Mouse (Mus musculus): ENCODE measurements around the gene Tubb2a. TPM values are rescaled to one million over a fixed set of nuclear protein-coding genes. Genes with fewer than 3 reads are reported as not detected.
"Not testable (repeated sequence)": the region's sequence is repeated elsewhere in the genome, so short reads cannot be mapped to it uniquely, and the experiment has no call there.

Gene Tubb2a
- total and polyA plus RNA-seq, 3 experiments, result 17.6 to 43.0 (median 26.1) TPM

- no peak for TF ChIP-seq MAX (IDR thresholded peaks at IDR 0.05; ENCODE audit: low read length)
- TF ChIP-seq MYC (IDR thresholded peaks at IDR 0.05; ENCODE audit: low read depth, low read length), result no peak
- TF ChIP-seq MAZ (IDR thresholded peaks at IDR 0.05; ENCODE audit: low read depth, low read length), result no peak
- TF ChIP-seq RCOR1 (conservative IDR thresholded peaks at IDR 0.05; ENCODE audit: low read depth, low read length), result no peak
- no peak for TF ChIP-seq CHD1 (IDR thresholded peaks at IDR 0.05; ENCODE audit: low read depth, low read length)
- no peak for TF ChIP-seq POLR2A (IDR thresholded peaks at IDR 0.05; ENCODE audit: low read depth, low read length)
- TF ChIP-seq ZNF384 (IDR thresholded peaks at IDR 0.05; ENCODE audit: low read depth, low read length), result no peak
- TF ChIP-seq ZKSCAN1 (IDR thresholded peaks at IDR 0.05; ENCODE audit: borderline replicate concordance, low read depth, low read length), result no peak
- no peak for TF ChIP-seq IRF4 (IDR thresholded peaks at IDR 0.05; ENCODE audit: low read depth, low read length)
- Histone ChIP-seq H3K27me3 (replicated peaks) (no peaks in the 10 kb centered on the region), H3K9ac (ENCODE audit: insufficient read depth, low read depth) (no peak overlapping the region), H3K79me2 (replicated peaks; ENCODE audit: control insufficient read depth, extremely low read depth, insufficient read depth, poor library complexity, severe bottlenecking) (no peaks in the 10 kb centered on the region), H3K36me3 (replicated peaks in 1 of 2; ENCODE audit: control insufficient read depth in 1 of 2, insufficient read depth in 1 of 2, low read length in 1 of 2) (no peaks in the 10 kb centered on the region), H3K4me3 (replicated peaks in 1 of 3; ENCODE audit: low read depth in 2 of 3, low read length in 2 of 3, poor library complexity in 1 of 3) (no peak overlapping the region), H3K9me3 (replicated peaks; ENCODE audit: low read length) (no peaks in the 10 kb centered on the region), H3K4me2 (ENCODE audit: insufficient read depth, low read depth, poor library complexity, severe bottlenecking) (no peak overlapping the region), H3K4me1 (ENCODE audit: control insufficient read depth in 1 of 2, insufficient read depth in 2 of 2) (peaks cover 9 to 25% of the 10 kb centered on the region in 2 experiments), H3K27ac (ENCODE audit: insufficient read depth, low read depth) (no peak overlapping the region)
- DNase-seq (ENCODE audit: extremely low read depth), result no peak
- in situ Hi-C loops (cut with MboI; ENCODE audit: low pct_ligation_motif_present, low pct_unique_long_range_greater_than_20kb, low sequenced_read_pairs) (no loop called here), dilution Hi-C loops (cut with MboI; ENCODE audit: extremely low pct_ligation_motif_present, extremely low pct_unique_long_range_greater_than_20kb, low sequenced_read_pairs) (no loop called here)
Measured at GRCm38 (mm10) chr13:34088871-34089288, 11.1 kb upstream of the Tubb2a start.

GRCm38 (mm10) chr13:34088201-34088649 lies 10.4 kb upstream of the Tubb2a start:
- dilution Hi-C loops (cut with MboI; ENCODE audit: extremely low pct_ligation_motif_present, extremely low pct_unique_long_range_greater_than_20kb, low sequenced_read_pairs); in situ Hi-C loops (cut with MboI; ENCODE audit: low pct_ligation_motif_present, low pct_unique_long_range_greater_than_20kb, low sequenced_read_pairs); H3K9me3 ChIP-seq (replicated peaks; ENCODE audit: low read length); DNase-seq (ENCODE audit: extremely low read depth); H3K4me2 ChIP-seq (ENCODE audit: insufficient read depth, low read depth, poor library complexity, severe bottlenecking); H3K79me2 ChIP-seq (replicated peaks; ENCODE audit: control insufficient read depth, extremely low read depth, insufficient read depth, poor library complexity, severe bottlenecking); H3K4me3 ChIP-seq (replicated peaks in 1 of 3; ENCODE audit: low read depth in 2 of 3, low read length in 2 of 3, poor library complexity in 1 of 3); H3K27me3 ChIP-seq (replicated peaks); H3K27ac ChIP-seq (ENCODE audit: insufficient read depth, low read depth); H3K36me3 ChIP-seq (replicated peaks in 1 of 2; ENCODE audit: control insufficient read depth in 1 of 2, insufficient read depth in 1 of 2, low read length in 1 of 2); H3K9ac ChIP-seq (ENCODE audit: insufficient read depth, low read depth): not testable (repeated sequence)
- peaks cover 13 to 28% of the 10 kb centered on the region in 2 experiments for H3K4me1 ChIP-seq (ENCODE audit: control insufficient read depth in 1 of 2, insufficient read depth in 2 of 2)

GRCm38 (mm10) chr13:34087052-34087812 lies 9.4 kb upstream of the Tubb2a start:
- Histone ChIP-seq H3K4me3 (replicated peaks in 1 of 3; ENCODE audit: low read depth in 2 of 3, low read length in 2 of 3, poor library complexity in 1 of 3) (no peak overlapping the region), H3K27ac (ENCODE audit: insufficient read depth, low read depth) (no peak overlapping the region), H3K27me3 (replicated peaks) (no peaks in the 10 kb centered on the region), H3K4me2 (ENCODE audit: insufficient read depth, low read depth, poor library complexity, severe bottlenecking) (no peak overlapping the region), H3K9ac (ENCODE audit: insufficient read depth, low read depth) (no peak overlapping the region), H3K9me3 (replicated peaks; ENCODE audit: low read length) (no peaks in the 10 kb centered on the region), H3K4me1 (ENCODE audit: control insufficient read depth in 1 of 2, insufficient read depth in 2 of 2) (peaks cover 16 to 35% of the 10 kb centered on the region in 2 experiments), H3K79me2 (replicated peaks; ENCODE audit: control insufficient read depth, extremely low read depth, insufficient read depth, poor library complexity, severe bottlenecking) (no peaks in the 10 kb centered on the region), H3K36me3 (replicated peaks in 1 of 2; ENCODE audit: control insufficient read depth in 1 of 2, insufficient read depth in 1 of 2, low read length in 1 of 2) (no peaks in the 10 kb centered on the region)
- in situ Hi-C loops (cut with MboI; ENCODE audit: low pct_ligation_motif_present, low pct_unique_long_range_greater_than_20kb, low sequenced_read_pairs) (no loop called here), dilution Hi-C loops (cut with MboI; ENCODE audit: extremely low pct_ligation_motif_present, extremely low pct_unique_long_range_greater_than_20kb, low sequenced_read_pairs) (no loop called here)
- DNase-seq (ENCODE audit: extremely low read depth), result no peak
- TF ChIP-seq JUN (IDR thresholded peaks at IDR 0.05; ENCODE audit: insufficient read depth, low read depth, low read length), result peak; percentile 44; the same call in 1 of the 2 replicates
- no peak for TF ChIP-seq ZMIZ1 (IDR thresholded peaks at IDR 0.05; ENCODE audit: low read depth, low read length)
- no peak for TF ChIP-seq GABPA (IDR thresholded peaks at IDR 0.05; ENCODE audit: insufficient replicate concordance, low read depth, low read length)
- TF ChIP-seq MEF2A (IDR thresholded peaks at IDR 0.05; ENCODE audit: borderline replicate concordance, low read depth, low read length), result peak; percentile 69
